Mouse (Mus musculus): ENCODE results near the gene Slit2. TPM values are rescaled to one million over a fixed set of nuclear protein-coding genes. Genes with fewer than 3 reads are reported as not detected.

Slit2 gene
- polyA plus RNA-seq, 1 experiment from 2014 or later = 20.3 TPM

DNA sequence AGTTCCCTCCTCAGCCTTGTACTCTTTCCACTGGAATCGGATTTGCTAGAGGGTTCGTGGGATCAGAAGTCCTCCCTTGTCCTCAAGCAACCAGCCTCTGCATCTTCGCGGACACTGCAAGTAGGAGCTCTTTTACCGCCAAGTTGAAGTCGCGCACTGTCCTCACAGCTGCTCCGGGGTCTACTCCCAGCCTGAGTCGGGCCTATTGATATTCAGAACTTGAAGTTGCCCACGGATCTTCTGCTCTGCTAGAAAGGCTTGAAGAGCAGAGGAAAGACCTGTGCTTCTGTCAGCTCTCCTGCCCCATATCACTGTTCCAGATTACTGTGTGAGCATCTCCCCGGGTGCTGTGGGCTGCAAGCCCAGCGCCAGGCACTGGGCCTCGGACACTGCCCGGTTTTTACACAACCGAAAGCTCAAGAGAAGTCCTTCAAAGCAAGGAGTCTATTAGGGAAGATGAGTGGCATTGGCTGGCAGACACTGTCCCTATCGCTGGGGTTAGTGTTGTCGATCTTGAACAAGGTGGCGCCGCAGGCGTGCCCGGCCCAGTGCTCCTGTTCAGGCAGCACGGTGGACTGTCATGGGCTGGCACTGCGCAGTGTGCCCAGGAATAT, 1.8 kb downstream of the Slit2 start:
- Histone ChIP-seq H3K27me3 (ENCODE audit: control insufficient read depth, insufficient read depth, low read length) (peaks cover 7% of the 10 kb centered on the region), H3K4me2 (ENCODE audit: low read depth, low read length) (peak overlapping the region; percentile 76), H3K27ac (ENCODE audit: low read length) (no peak overlapping the region; the same call in 1 of the 2 replicates), H3K4me3 (replicated peaks; ENCODE audit: low read length) (peak overlapping the region; percentile 72), H3K9ac (ENCODE audit: low read length) (peak overlapping the region; percentile 80), H3K36me3 (ENCODE audit: control insufficient read depth, insufficient read depth, low read length) (no peaks in the 10 kb centered on the region), H3K9me3 (replicated peaks; ENCODE audit: control insufficient read depth, low read length) (no peaks in the 10 kb centered on the region), H3K4me1 (ENCODE audit: control insufficient read depth, insufficient read depth, low read length) (peaks cover 18% of the 10 kb centered on the region; the same call in 1 of the 2 replicates)
- ATAC-seq (ENCODE audit: insufficient read depth, low FRiP score) = no peak
- 10% methylated on average over 23 of the region's 23 CpGs for WGBS

DNA sequence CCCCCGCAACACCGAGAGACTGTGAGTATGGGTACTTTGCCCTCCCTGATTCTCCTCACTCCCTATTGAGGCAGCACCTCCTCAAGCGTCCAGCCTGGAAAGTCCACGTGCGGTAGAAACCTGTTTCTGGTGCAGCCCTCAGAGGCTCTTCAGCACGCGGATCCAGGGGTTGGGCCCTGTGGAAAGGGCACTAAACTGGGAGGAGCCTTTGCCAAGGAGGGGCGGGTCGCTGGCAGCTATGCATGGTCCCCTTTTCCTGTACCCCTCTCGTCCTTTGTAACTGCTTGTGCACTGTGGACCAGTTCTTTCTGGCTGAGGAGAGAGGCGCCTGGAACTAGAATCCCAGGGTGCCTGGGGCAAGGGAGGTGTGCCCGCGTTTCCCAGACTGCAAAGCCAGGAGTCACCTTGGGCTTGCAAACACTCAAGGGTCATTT, 2.3 kb downstream of the Slit2 start:
- Histone ChIP-seq H3K36me3 (ENCODE audit: control insufficient read depth, insufficient read depth, low read length) (no peaks in the 10 kb centered on the region), H3K9me3 (replicated peaks; ENCODE audit: control insufficient read depth, low read length) (no peaks in the 10 kb centered on the region), H3K27me3 (ENCODE audit: control insufficient read depth, insufficient read depth, low read length) (peaks cover 7% of the 10 kb centered on the region), H3K4me2 (ENCODE audit: low read depth, low read length) (peak overlapping the region; percentile 76), H3K9ac (ENCODE audit: low read length) (peak overlapping the region; percentile 80), H3K4me3 (replicated peaks; ENCODE audit: low read length) (peak overlapping the region; percentile 72), H3K4me1 (ENCODE audit: control insufficient read depth, insufficient read depth, low read length) (peaks cover 18% of the 10 kb centered on the region; the same call in 1 of the 2 replicates), H3K27ac (ENCODE audit: low read length) (no peak overlapping the region)
- 3% methylated on average over 13 of the region's 13 CpGs for WGBS
- no peak for ATAC-seq (ENCODE audit: insufficient read depth, low FRiP score)

DNA sequence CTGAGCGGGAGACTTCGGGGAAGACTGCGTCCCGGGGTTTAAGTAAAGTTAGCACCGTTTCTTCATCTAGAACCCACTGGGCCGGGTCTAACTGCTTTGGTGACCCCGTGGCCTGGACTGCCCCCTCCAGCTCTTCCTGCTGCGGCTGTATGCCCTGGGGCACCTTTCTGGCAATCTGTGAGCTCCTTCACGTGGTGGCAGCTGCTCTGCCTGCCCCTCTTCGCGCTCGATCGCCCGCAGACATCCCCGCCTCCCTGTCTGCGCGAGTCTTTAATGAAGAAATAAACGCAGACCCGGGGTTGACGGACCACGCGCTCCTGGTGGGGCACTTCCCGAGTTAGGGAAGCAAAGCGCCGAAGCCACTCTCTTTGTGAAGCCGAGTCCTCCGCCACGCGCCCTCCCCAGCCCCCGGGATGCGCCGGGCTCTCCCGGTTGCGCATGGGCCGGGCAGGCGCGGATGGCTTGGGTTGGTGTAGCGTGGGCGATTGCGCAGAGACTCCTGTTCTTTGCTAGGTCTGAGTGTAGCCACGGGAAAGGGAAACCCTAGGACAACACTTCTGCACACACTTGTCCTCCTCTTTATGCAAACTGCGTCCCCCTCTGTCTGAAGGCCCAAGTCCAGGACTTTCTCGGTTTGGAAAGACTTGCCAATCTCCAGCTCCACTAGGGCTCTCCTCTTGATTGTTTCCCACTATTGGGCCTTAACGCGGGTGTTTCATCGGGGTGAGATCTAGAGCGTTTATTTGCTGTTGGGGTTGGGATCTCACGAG, 3.1 kb downstream of the Slit2 start:
- ATAC-seq (ENCODE audit: insufficient read depth, low FRiP score) = no peak
- peak overlapping the region; percentile 72 for H3K4me3 ChIP-seq (replicated peaks; ENCODE audit: low read length)
- peak overlapping the region; percentile 80 for H3K9ac ChIP-seq (ENCODE audit: low read length)
- peaks cover 7% of the 10 kb centered on the region for H3K27me3 ChIP-seq (ENCODE audit: control insufficient read depth, insufficient read depth, low read length)
- no peaks in the 10 kb centered on the region for H3K36me3 ChIP-seq (ENCODE audit: control insufficient read depth, insufficient read depth, low read length)
- no peaks in the 10 kb centered on the region for H3K9me3 ChIP-seq (replicated peaks; ENCODE audit: control insufficient read depth, low read length)
- 3% methylated on average over 48 of the region's 48 CpGs for WGBS
- no peak overlapping the region for H3K27ac ChIP-seq (ENCODE audit: low read length)
- peaks cover 18% of the 10 kb centered on the region; the same call in 1 of the 2 replicates for H3K4me1 ChIP-seq (ENCODE audit: control insufficient read depth, insufficient read depth, low read length)
- H3K4me2 ChIP-seq (ENCODE audit: low read depth, low read length) = peak overlapping the region; percentile 76

DNA sequence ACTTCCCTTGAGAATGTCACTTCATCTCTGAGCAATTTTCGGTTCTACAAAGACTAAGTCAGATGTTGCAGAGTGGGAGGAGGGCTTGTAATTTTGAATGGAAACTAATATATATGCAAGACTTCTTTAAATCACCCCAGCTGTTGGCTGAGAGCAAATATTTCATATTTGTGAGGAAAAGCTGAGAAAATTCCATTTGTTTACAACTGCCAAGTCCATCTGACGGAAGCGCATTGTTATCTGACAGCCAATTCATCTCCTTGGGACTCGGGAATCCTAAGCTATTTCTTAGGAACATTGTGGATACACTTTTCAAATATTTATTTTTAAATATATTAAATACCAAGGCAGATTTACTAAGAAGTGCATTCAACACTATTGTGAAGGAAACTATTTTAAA, 8.0 kb downstream of the Slit2 start:
- no peak overlapping the region for H3K9ac ChIP-seq (ENCODE audit: low read length)
- H3K4me2 ChIP-seq (ENCODE audit: low read depth, low read length) = no peak overlapping the region
- 34% methylated on average over 4 of the region's 4 CpGs for WGBS
- H3K36me3 ChIP-seq (ENCODE audit: control insufficient read depth, insufficient read depth, low read length) = no peaks in the 10 kb centered on the region
- no peak overlapping the region for H3K27ac ChIP-seq (ENCODE audit: low read length)
- H3K4me1 ChIP-seq (ENCODE audit: control insufficient read depth, insufficient read depth, low read length) = 0 out of 2 replicates have a peak, but pooled peaks cover 2% of the 10 kb centered on the region
- ATAC-seq (ENCODE audit: insufficient read depth, low FRiP score) = no peak
- H3K4me3 ChIP-seq (replicated peaks; ENCODE audit: low read length) = no peak overlapping the region
- no peaks in the 10 kb centered on the region for H3K27me3 ChIP-seq (ENCODE audit: control insufficient read depth, insufficient read depth, low read length)
- no peaks in the 10 kb centered on the region for H3K9me3 ChIP-seq (replicated peaks; ENCODE audit: control insufficient read depth, low read length)

GRCm38 (mm10) chr5:48003708-48004415, 20.9 kb downstream of the Slit2 start:
- ATAC-seq (ENCODE audit: insufficient read depth, low FRiP score) = no peak

DNA sequence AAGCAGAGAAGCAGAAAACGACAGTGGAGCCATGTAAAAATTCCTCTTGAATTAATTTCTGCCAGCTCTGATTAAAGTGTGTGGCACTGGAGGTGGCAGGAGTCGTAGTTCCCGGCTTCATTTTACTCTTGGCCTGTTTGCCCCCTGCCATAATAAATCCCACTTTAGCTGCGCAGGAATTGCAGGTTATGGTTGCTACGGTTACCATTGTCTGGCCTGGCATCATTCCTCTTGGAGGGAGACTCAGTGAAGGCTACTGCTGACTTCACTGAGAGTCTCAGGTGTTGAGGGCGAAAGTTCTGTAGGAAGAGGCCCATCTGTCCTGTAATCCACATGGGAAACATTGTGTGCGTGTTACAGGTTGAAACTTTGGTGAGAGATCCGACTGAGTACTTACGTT, 22.6 kb downstream of the Slit2 start:
- H3K27ac ChIP-seq (ENCODE audit: low read length) = no peak overlapping the region
- no peaks in the 10 kb centered on the region for H3K27me3 ChIP-seq (ENCODE audit: control insufficient read depth, insufficient read depth, low read length)
- no peak overlapping the region for H3K4me3 ChIP-seq (replicated peaks; ENCODE audit: low read length)
- H3K9me3 ChIP-seq (replicated peaks; ENCODE audit: control insufficient read depth, low read length) = no peaks in the 10 kb centered on the region
- no peak for ATAC-seq (ENCODE audit: insufficient read depth, low FRiP score)
- peaks cover 7% of the 10 kb centered on the region; the same call in 1 of the 2 replicates for H3K4me1 ChIP-seq (ENCODE audit: control insufficient read depth, insufficient read depth, low read length)
- 69% methylated on average over 9 of the region's 9 CpGs for WGBS
- H3K36me3 ChIP-seq (ENCODE audit: control insufficient read depth, insufficient read depth, low read length) = no peaks in the 10 kb centered on the region
- no peak overlapping the region for H3K9ac ChIP-seq (ENCODE audit: low read length)
- no peak overlapping the region for H3K4me2 ChIP-seq (ENCODE audit: low read depth, low read length)

More at GRCm38 (mm10) chr5:48003708-48004415, 20.9 kb downstream of the Slit2 start:
- Histone ChIP-seq H3K9ac (ENCODE audit: low read length) (no peak overlapping the region), H3K9me3 (replicated peaks; ENCODE audit: control insufficient read depth, low read length) (no peaks in the 10 kb centered on the region), H3K36me3 (ENCODE audit: control insufficient read depth, insufficient read depth, low read length) (no peaks in the 10 kb centered on the region), H3K4me3 (replicated peaks; ENCODE audit: low read length) (peak overlapping the region; percentile 15), H3K27me3 (ENCODE audit: control insufficient read depth, insufficient read depth, low read length) (no peaks in the 10 kb centered on the region), H3K4me2 (ENCODE audit: low read depth, low read length) (peak overlapping the region; percentile 27; the same call in 1 of the 2 replicates), H3K4me1 (ENCODE audit: control insufficient read depth, insufficient read depth, low read length) (peaks cover 7% of the 10 kb centered on the region; the same call in 1 of the 2 replicates), H3K27ac (ENCODE audit: low read length) (no peak overlapping the region)
- WGBS = 31% methylated on average over 12 of the region's 12 CpGs

DNA sequence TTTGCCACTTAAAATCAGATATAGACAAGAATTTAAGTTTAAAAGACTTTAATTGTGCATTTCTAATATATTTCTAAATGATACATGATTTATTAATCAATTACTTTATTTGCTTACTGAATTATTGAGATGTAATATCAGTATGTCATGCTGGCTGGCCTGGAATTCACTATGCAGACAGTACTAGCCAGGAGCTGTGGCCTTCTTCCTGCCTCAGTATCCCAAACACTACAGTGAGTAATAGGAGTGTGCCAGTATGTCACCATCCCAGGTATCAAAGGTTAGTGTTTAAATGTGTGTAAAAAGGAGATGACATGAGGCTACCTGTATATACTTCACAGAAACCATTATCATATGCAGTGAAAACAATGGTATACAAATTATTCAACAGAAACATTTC, 23.1 kb downstream of the Slit2 start:
- ATAC-seq (ENCODE audit: insufficient read depth, low FRiP score) = no peak
- Histone ChIP-seq H3K4me1 (ENCODE audit: control insufficient read depth, insufficient read depth, low read length) (peaks cover 7% of the 10 kb centered on the region; the same call in 1 of the 2 replicates), H3K36me3 (ENCODE audit: control insufficient read depth, insufficient read depth, low read length) (no peaks in the 10 kb centered on the region), H3K27me3 (ENCODE audit: control insufficient read depth, insufficient read depth, low read length) (no peaks in the 10 kb centered on the region), H3K9ac (ENCODE audit: low read length) (no peak overlapping the region), H3K4me2 (ENCODE audit: low read depth, low read length) (no peak overlapping the region), H3K4me3 (replicated peaks; ENCODE audit: low read length) (no peak overlapping the region), H3K9me3 (replicated peaks; ENCODE audit: control insufficient read depth, low read length) (no peaks in the 10 kb centered on the region), H3K27ac (ENCODE audit: low read length) (no peak overlapping the region)

DNA sequence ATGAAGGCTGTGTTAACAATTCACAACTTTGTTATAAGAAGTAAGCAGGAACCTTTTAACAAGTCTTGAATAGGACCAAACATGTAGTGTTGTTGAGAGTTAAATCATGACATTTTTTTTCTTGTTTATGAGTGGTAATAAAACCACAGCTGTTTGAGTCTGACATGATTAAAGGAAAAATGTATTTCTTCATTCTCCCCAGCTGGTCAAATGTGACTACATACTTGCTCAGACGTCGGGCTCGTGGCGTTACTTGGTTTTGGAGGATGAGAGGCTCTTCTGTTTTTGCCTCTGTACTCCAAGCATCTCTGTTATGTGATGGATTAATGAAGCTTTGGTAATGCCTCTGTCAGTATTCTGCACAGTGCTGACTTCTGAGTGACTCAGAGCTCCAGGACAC, 40.5 kb downstream of the Slit2 start:
- Histone ChIP-seq H3K27ac (ENCODE audit: low read length) (no peak overlapping the region), H3K9ac (ENCODE audit: low read length) (no peak overlapping the region), H3K9me3 (replicated peaks; ENCODE audit: control insufficient read depth, low read length) (no peaks in the 10 kb centered on the region), H3K4me2 (ENCODE audit: low read depth, low read length) (no peak overlapping the region), H3K4me1 (ENCODE audit: control insufficient read depth, insufficient read depth, low read length) (no peaks in the 10 kb centered on the region), H3K4me3 (replicated peaks; ENCODE audit: low read length) (no peak overlapping the region), H3K27me3 (ENCODE audit: control insufficient read depth, insufficient read depth, low read length) (no peaks in the 10 kb centered on the region), H3K36me3 (ENCODE audit: control insufficient read depth, insufficient read depth, low read length) (no peaks in the 10 kb centered on the region)
- no peak for ATAC-seq (ENCODE audit: insufficient read depth, low FRiP score)
- WGBS = 76% methylated on average over 4 of the region's 4 CpGs

- WGBS = 47% methylated on average over 1 of the region's 1 CpGs
- ATAC-seq (ENCODE audit: insufficient read depth, low FRiP score) = no peak
- H3K9ac ChIP-seq (ENCODE audit: low read length) = no peak overlapping the region
Measured at GRCm38 (mm10) chr5:48034875-48035274, 51.9 kb downstream of the Slit2 start.

More at GRCm38 (mm10) chr5:48034875-48035274, 51.9 kb downstream of the Slit2 start:
- Histone ChIP-seq H3K4me1 (ENCODE audit: control insufficient read depth, insufficient read depth, low read length) (no peaks in the 10 kb centered on the region), H3K9me3 (replicated peaks; ENCODE audit: control insufficient read depth, low read length) (no peaks in the 10 kb centered on the region), H3K4me3 (replicated peaks; ENCODE audit: low read length) (no peak overlapping the region), H3K27me3 (ENCODE audit: control insufficient read depth, insufficient read depth, low read length) (no peaks in the 10 kb centered on the region), H3K27ac (ENCODE audit: low read length) (no peak overlapping the region), H3K4me2 (ENCODE audit: low read depth, low read length) (no peak overlapping the region), H3K36me3 (ENCODE audit: control insufficient read depth, insufficient read depth, low read length) (no peaks in the 10 kb centered on the region)

Measured in stomach, embryonic 16.5 days (tissue).